Mouse (Mus musculus): ENCODE measurements at regions not wholly inside any gene's neighbourhood (a gene's known extent, or its start where the extent isn't known, plus 50 kb on each side); places are given as distances from the start of the nearest gene placed in this dataset.

GRCm38 (mm10) chr1:154255971-154256370 is 55.0 kb downstream of the Zfp648 start:
- Histone ChIP-seq H3K4me1 (peaks cover 4% of the 10 kb centered on the region; the same call in 1 of the 2 replicates), H3K27ac (no peak overlapping the region), H3K4me3 (no peak overlapping the region), H3K27me3 (ENCODE audit: low read depth, poor library complexity, severe bottlenecking) (no peaks in the 10 kb centered on the region), H3K36me3 (no peaks in the 10 kb centered on the region), H3K9me3 (replicated peaks) (no peaks in the 10 kb centered on the region)
- no peak for DNase-seq (ENCODE audit: low spot score)
- 90% methylated on average over 1 of the region's 1 CpGs for WGBS

GRCm38 (mm10) chr1:154256811-154257210 is 55.8 kb downstream of the Zfp648 start:
- H3K36me3 ChIP-seq, result no peaks in the 10 kb centered on the region
- peaks cover 4% of the 10 kb centered on the region; the same call in 1 of the 2 replicates for H3K4me1 ChIP-seq
- WGBS, result 90% methylated on average over 15 of the region's 15 CpGs
- H3K27ac ChIP-seq, result no peak overlapping the region
- H3K4me3 ChIP-seq, result no peak overlapping the region
- H3K27me3 ChIP-seq (ENCODE audit: low read depth, poor library complexity, severe bottlenecking), result no peaks in the 10 kb centered on the region
- H3K9me3 ChIP-seq (replicated peaks), result no peaks in the 10 kb centered on the region
- no peak for DNase-seq (ENCODE audit: low spot score)

- H3K9me3 ChIP-seq (replicated peaks), result no peaks in the 10 kb centered on the region
- 79% methylated on average over 3 of the region's 3 CpGs for WGBS
- DNase-seq (ENCODE audit: low spot score), result no peak
These were observed 57.5 kb downstream of the Zfp648 start for GRCm38 (mm10) chr1:154258511-154258910.

DNA sequence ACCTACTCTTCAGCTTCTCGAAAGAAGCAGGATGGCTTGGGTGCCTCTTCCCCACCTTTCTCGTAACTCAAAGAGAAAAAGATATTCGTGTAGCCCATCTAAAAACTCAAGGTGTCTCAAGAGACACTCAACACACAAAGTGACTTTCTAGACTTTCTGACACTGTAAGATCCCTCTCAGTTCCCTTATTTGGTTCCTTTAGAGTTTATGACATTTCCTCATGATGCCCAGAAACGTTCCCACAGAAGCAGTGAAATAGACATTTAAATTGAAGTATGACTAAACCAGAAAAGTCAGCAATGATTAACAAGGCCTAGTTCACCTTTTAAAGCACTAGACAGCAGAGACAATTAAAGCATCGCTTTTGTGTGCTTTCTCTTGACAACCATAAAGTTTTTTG is 59.4 kb downstream of the Zfp648 start:
- no peaks in the 10 kb centered on the region for H3K9me3 ChIP-seq (replicated peaks)
- 86% methylated on average over 5 of the region's 5 CpGs for WGBS
- DNase-seq (ENCODE audit: low spot score), result no peak
- no peak overlapping the region for H3K4me3 ChIP-seq
- no peaks in the 10 kb centered on the region for H3K27me3 ChIP-seq (ENCODE audit: low read depth, poor library complexity, severe bottlenecking)
- H3K4me1 ChIP-seq, result peaks cover 4% of the 10 kb centered on the region; the same call in 1 of the 2 replicates
- no peaks in the 10 kb centered on the region for H3K36me3 ChIP-seq
- H3K27ac ChIP-seq, result no peak overlapping the region

More at GRCm38 (mm10) chr1:154258511-154258910, 57.5 kb downstream of the Zfp648 start:
- Histone ChIP-seq H3K4me1 (peaks cover 4% of the 10 kb centered on the region; the same call in 1 of the 2 replicates), H3K27me3 (ENCODE audit: low read depth, poor library complexity, severe bottlenecking) (no peaks in the 10 kb centered on the region), H3K4me3 (no peak overlapping the region), H3K36me3 (no peaks in the 10 kb centered on the region), H3K27ac (no peak overlapping the region)

GRCm38 (mm10) chr1:154281438-154281837 is 80.5 kb downstream of the Zfp648 start:
- 22% methylated on average over 8 of the region's 8 CpGs for WGBS
- peak; percentile 57 for DNase-seq (ENCODE audit: low spot score)
- Histone ChIP-seq H3K27me3 (ENCODE audit: low read depth, poor library complexity, severe bottlenecking) (no peaks in the 10 kb centered on the region), H3K4me1 (no peaks in the 10 kb centered on the region), H3K36me3 (no peaks in the 10 kb centered on the region), H3K4me3 (no peak overlapping the region), H3K9me3 (replicated peaks) (no peaks in the 10 kb centered on the region), H3K27ac (no peak overlapping the region)

GRCm38 (mm10) chr1:154286080-154286479 is 85.1 kb downstream of the Zfp648 start:
- Histone ChIP-seq H3K27ac (no peak overlapping the region), H3K4me1 (no peaks in the 10 kb centered on the region), H3K36me3 (no peaks in the 10 kb centered on the region), H3K9me3 (replicated peaks) (no peaks in the 10 kb centered on the region), H3K27me3 (ENCODE audit: low read depth, poor library complexity, severe bottlenecking) (no peaks in the 10 kb centered on the region), H3K4me3 (no peak overlapping the region)
- no peak for DNase-seq (ENCODE audit: low spot score)
- WGBS, result 85% methylated on average over 4 of the region's 4 CpGs

- 63% methylated on average over 4 of the region's 4 CpGs for WGBS
These were observed 91.7 kb downstream of the Zfp648 start for GRCm38 (mm10) chr1:154292729-154293128.

DNA sequence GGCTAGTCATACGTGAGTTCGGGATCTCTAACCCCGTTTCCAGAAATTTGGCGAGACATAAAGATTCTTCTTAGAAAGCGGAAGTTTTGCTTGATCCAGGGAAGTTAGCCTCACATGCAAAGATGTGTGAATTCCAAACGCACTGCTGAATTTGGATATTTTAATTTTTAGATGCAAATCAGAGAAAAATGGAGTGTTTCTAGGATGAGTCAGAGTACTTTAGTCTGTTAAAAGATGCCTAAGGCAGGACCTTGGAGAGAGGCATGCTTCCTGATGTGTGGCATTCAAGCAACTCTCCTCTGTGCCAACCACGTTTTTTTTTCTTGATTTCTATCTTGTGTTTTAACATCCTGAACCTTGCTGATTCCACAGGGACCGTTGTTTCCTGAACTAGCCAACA is 95.1 kb downstream of the Zfp648 start:
- no peaks in the 10 kb centered on the region for H3K4me1 ChIP-seq
- H3K9me3 ChIP-seq (replicated peaks), result no peaks in the 10 kb centered on the region
- DNase-seq (ENCODE audit: low spot score), result no peak
- no peaks in the 10 kb centered on the region for H3K36me3 ChIP-seq
- H3K4me3 ChIP-seq, result no peak overlapping the region
- 84% methylated on average over 8 of the region's 8 CpGs for WGBS
- no peaks in the 10 kb centered on the region for H3K27me3 ChIP-seq (ENCODE audit: low read depth, poor library complexity, severe bottlenecking)
- no peak overlapping the region for H3K27ac ChIP-seq

More at GRCm38 (mm10) chr1:154292729-154293128, 91.7 kb downstream of the Zfp648 start:
- Histone ChIP-seq H3K4me3 (no peak overlapping the region), H3K9me3 (replicated peaks) (no peaks in the 10 kb centered on the region), H3K27ac (no peak overlapping the region), H3K27me3 (ENCODE audit: low read depth, poor library complexity, severe bottlenecking) (no peaks in the 10 kb centered on the region), H3K36me3 (no peaks in the 10 kb centered on the region), H3K4me1 (no peaks in the 10 kb centered on the region)
- no peak for DNase-seq (ENCODE audit: low spot score)

DNA sequence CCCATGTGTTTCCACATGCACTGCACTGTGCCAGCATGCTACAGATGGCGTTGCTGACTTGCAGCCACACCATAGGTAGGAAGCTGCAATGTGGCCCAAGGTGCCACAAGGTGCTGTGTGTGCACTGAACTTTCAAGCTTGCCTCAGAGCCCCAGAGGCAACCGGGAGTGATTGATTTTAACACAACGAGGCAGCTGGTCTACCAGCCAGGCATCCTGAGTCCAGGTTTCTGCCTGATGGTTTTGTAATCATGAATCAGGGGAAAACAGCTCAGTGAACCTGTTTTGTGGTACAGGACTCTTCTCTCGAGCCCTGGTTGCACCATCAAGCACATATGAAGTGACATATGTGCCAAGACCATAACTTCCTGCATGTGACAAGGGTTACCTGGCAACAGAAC is 98.9 kb downstream of the Zfp648 start:
- H3K27me3 ChIP-seq (ENCODE audit: low read depth, poor library complexity, severe bottlenecking), result no peaks in the 10 kb centered on the region
- no peak for DNase-seq (ENCODE audit: low spot score)
- H3K27ac ChIP-seq, result no peak overlapping the region
- no peaks in the 10 kb centered on the region for H3K36me3 ChIP-seq
- H3K9me3 ChIP-seq (replicated peaks), result no peaks in the 10 kb centered on the region
- no peaks in the 10 kb centered on the region for H3K4me1 ChIP-seq
- 82% methylated on average over 4 of the region's 4 CpGs for WGBS
- H3K4me3 ChIP-seq, result no peak overlapping the region

GRCm38 (mm10) chr1:154309650-154310049 is 108.7 kb downstream of the Zfp648 start:
- H3K9me3 ChIP-seq (replicated peaks), result no peaks in the 10 kb centered on the region
- 77% methylated on average over 2 of the region's 2 CpGs for WGBS
- no peak for DNase-seq (ENCODE audit: low spot score)
- H3K36me3 ChIP-seq, result no peaks in the 10 kb centered on the region
- H3K4me3 ChIP-seq, result no peak overlapping the region
- no peaks in the 10 kb centered on the region for H3K27me3 ChIP-seq (ENCODE audit: low read depth, poor library complexity, severe bottlenecking)
- no peak overlapping the region for H3K27ac ChIP-seq
- no peaks in the 10 kb centered on the region for H3K4me1 ChIP-seq

All from limb, embryonic 10.5 days (tissue).